Mouse (Mus musculus): Measurements from ENCODE around the gene Adcy10. TPM values are rescaled to one million over a fixed set of nuclear protein-coding genes. Genes with fewer than 3 reads are reported as not detected.

Adcy10 gene
- polyA plus RNA-seq, 1 experiment from 2014 or later, result 0.08 TPM

Other genes starting within 250 kb of the Adcy10 start
- 92.4 and 101 TPM in 2 replicates for gene Tiprl, start 248.2 kb upstream of the Adcy10 start, polyA plus RNA-seq (2016; fragmentation: Nextera tagmentation; extraction: Ambion mirVana)
- gene Gpr161, start 189.4 kb upstream of the Adcy10 start, polyA plus RNA-seq (2016; fragmentation: Nextera tagmentation; extraction: Ambion mirVana), result 2.3 and 2.4 TPM in 2 replicates
- 10.9 and 13.2 TPM in 2 replicates for gene Dcaf6, start 24.7 kb upstream of the Adcy10 start, polyA plus RNA-seq (2016; fragmentation: Nextera tagmentation; extraction: Ambion mirVana)
- 130 and 137 TPM in 2 replicates for gene Mpc2, start 24.5 kb upstream of the Adcy10 start, polyA plus RNA-seq (2016; fragmentation: Nextera tagmentation; extraction: Ambion mirVana)
- gene Mpzl1, start 149.4 kb downstream of the Adcy10 start, polyA plus RNA-seq (2016; fragmentation: Nextera tagmentation; extraction: Ambion mirVana), result 164 and 169 TPM in 2 replicates
- 17.7 and 19.6 TPM in 2 replicates for gene Rcsd1, start 224.6 kb downstream of the Adcy10 start, polyA plus RNA-seq (2016; fragmentation: Nextera tagmentation; extraction: Ambion mirVana)